Mouse (Mus musculus) C2C12 (cell line): Measurements from ENCODE around the gene Nenf.

Experiments
- CTCF ChIP-seq: IDR thresholded peaks from one replicate; pipeline ENCODE4 v1.5.1; 2011; ENCODE audit not compliant: control insufficient read depth, insufficient read depth, insufficient read length
- MAX ChIP-seq: IDR thresholded peaks from one replicate; pipeline ENCODE4 v1.6.1; 2011; ENCODE audit warnings: mild to moderate bottlenecking, control low read depth
- MYOD1 ChIP-seq: IDR thresholded peaks from one replicate; pipeline ENCODE4 v1.6.1; 2011; ENCODE audit warnings: low read depth; ENCODE audit not compliant: control insufficient read depth, insufficient read length
- MYOG ChIP-seq: IDR thresholded peaks from one replicate; pipeline ENCODE4 v1.6.1; 2011; ENCODE audit not compliant: control insufficient read depth, insufficient read length; ENCODE audit errors: extremely low read depth
- USF1 ChIP-seq: IDR thresholded peaks from one replicate; pipeline ENCODE4 v1.6.1; 2011; ENCODE audit warnings: low read depth, mild to moderate bottlenecking, control low read depth, moderate library complexity

DNA sequence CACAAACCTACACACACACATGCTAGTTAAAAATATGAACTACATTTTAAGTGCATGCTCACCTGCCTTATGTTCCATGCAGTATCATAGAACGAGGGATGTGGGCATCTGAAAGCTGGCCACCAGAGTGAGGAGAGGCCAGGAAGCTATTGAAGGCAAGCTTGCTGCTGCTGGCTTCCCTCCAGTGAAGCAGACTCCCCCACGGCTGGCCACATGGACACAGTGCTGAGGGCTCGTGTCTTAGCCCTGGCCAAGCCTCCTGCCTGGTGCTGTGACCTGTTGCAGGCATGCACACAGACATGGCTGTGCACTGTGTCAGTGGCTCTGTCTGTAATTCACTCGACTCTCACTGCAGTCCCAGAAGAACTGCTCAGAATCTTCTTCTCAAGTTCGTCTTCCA is 58.3 kb downstream of the Nenf start:
- TF ChIP-seq CTCF: no peak
- TF ChIP-seq MAX: no peak
- TF ChIP-seq USF1: no peak
- no peak for TF ChIP-seq MYOD1
- TF ChIP-seq MYOG: no peak
